8 mouse cellular contexts compared by ENCODE assay signal in genomic region chr4:122960321-122961099, GRCm38 (mm10). TPM values are rescaled to one million over a fixed set of nuclear protein-coding genes. Genes with fewer than 3 reads are reported as not detected.
DNase-seq lines count a peak whose midpoint lies in the region; ATAC-seq and TF ChIP-seq lines count a peak whose summit lies in the region.

No protein-coding gene starts in this region.

- no peak for TF ChIP-seq CTCF in G1E (IDR thresholded peaks at IDR 0.05; ENCODE audit: low read depth, low read length)
- no peak for TF ChIP-seq CTCF in midbrain, postnatal 0 days (IDR thresholded peaks at IDR 0.05)

- H3K36me3 ChIP-seq in G1E (replicated peaks): no peaks in the 10 kb centered on the region
- H3K36me3 ChIP-seq in forebrain, embryonic 11.5 days (ENCODE audit: control insufficient read depth, insufficient read depth, low read length): no peaks in the 10 kb centered on the region; the same call in 1 of the 2 replicates
- H3K36me3 ChIP-seq in limb, embryonic 11.5 days (ENCODE audit: control insufficient read depth, insufficient read depth, low read length): no peaks in the 10 kb centered on the region
- no peaks in the 10 kb centered on the region for H3K36me3 ChIP-seq in midbrain, postnatal 0 days (ENCODE audit: insufficient read depth, low read length)

- H3K9ac ChIP-seq in forebrain, embryonic 11.5 days (ENCODE audit: low read length): peak overlapping the region; percentile 87
- H3K9ac ChIP-seq in limb, embryonic 11.5 days (ENCODE audit: low read length): peak overlapping the region; percentile 77
- peak overlapping the region; percentile 63 for H3K9ac ChIP-seq in midbrain, postnatal 0 days (replicated peaks; ENCODE audit: low read length, poor library complexity, severe bottlenecking)

- peaks cover 35% of the 10 kb centered on the region for H3K27me3 ChIP-seq in G1E (ENCODE audit: insufficient read depth, low read length)
- H3K27me3 ChIP-seq in forebrain, embryonic 11.5 days (ENCODE audit: control insufficient read depth, insufficient read depth, low read length): no peaks in the 10 kb centered on the region
- H3K27me3 ChIP-seq in limb, embryonic 11.5 days (ENCODE audit: control insufficient read depth, insufficient read depth, low read length): no peaks in the 10 kb centered on the region
- H3K27me3 ChIP-seq in midbrain, postnatal 0 days (ENCODE audit: insufficient read depth, low read length): peaks cover 6% of the 10 kb centered on the region; the same call in 1 of the 2 replicates

- H3K27ac ChIP-seq in forebrain, embryonic 11.5 days (ENCODE audit: low read depth, low read length): peak overlapping the region; percentile 37; the same call in 1 of the 2 replicates
- no peak overlapping the region for H3K27ac ChIP-seq in limb, embryonic 11.5 days (replicated peaks; ENCODE audit: low read depth, low read length)
- peak overlapping the region; percentile 51; the same call in 1 of the 2 replicates for H3K27ac ChIP-seq in midbrain, postnatal 0 days (ENCODE audit: low read depth, low read length)

- peak; percentile 21 for DNase-seq in kidney, adult 18-20 months
- no peak for DNase-seq in kidney, adult 11 months
- DNase-seq in G1E (ENCODE audit: low spot score): no peak
- peak; percentile 73 for DNase-seq in forebrain, embryonic 11.5 days (ENCODE audit: low spot score)
- DNase-seq in limb, embryonic 11.5 days (ENCODE audit: low spot score): peak; percentile 73
- peak; percentile 67 for DNase-seq in midbrain, postnatal 0 days (ENCODE audit: low spot score)
- no peak for DNase-seq in Muller cell, postnatal 12 days (ENCODE audit: inconsistent ontology term)
- DNase-seq in right cerebral cortex, postnatal 36 days (ENCODE audit: low spot score in 2 of 2): no peak

- peak overlapping the region; percentile 9; the same call in 1 of the 2 replicates for H3K4me3 ChIP-seq in G1E (ENCODE audit: low read depth, low read length)
- H3K4me3 ChIP-seq in forebrain, embryonic 11.5 days (ENCODE audit: low read depth, low read length): peak overlapping the region; percentile 72
- H3K4me3 ChIP-seq in limb, embryonic 11.5 days (ENCODE audit: low read depth, low read length): peak overlapping the region; percentile 67
- H3K4me3 ChIP-seq in midbrain, postnatal 0 days (ENCODE audit: low read depth, low read length): peak overlapping the region; percentile 59

- H3K4me1 ChIP-seq in G1E (ENCODE audit: insufficient read depth, low read depth, low read length): peaks cover 22% of the 10 kb centered on the region
- peaks cover 31% of the 10 kb centered on the region for H3K4me1 ChIP-seq in forebrain, embryonic 11.5 days (replicated peaks; ENCODE audit: control insufficient read depth, insufficient read depth, low read length)
- H3K4me1 ChIP-seq in limb, embryonic 11.5 days (ENCODE audit: control insufficient read depth, insufficient read depth, low read length): peaks cover 15% of the 10 kb centered on the region
- peaks cover 7% of the 10 kb centered on the region; the same call in 1 of the 2 replicates for H3K4me1 ChIP-seq in midbrain, postnatal 0 days (ENCODE audit: insufficient read depth, low read length)

- under 1% methylated on average over 43 of the region's 43 CpGs for WGBS in forebrain, embryonic 11.5 days
- WGBS in limb, embryonic 11.5 days: under 1% methylated on average over 43 of the region's 43 CpGs
- WGBS in midbrain, postnatal 0 days: under 1% methylated on average over 43 of the region's 43 CpGs

- H3K9me3 ChIP-seq in G1E (replicated peaks): no peaks in the 10 kb centered on the region
- no peaks in the 10 kb centered on the region for H3K9me3 ChIP-seq in forebrain, embryonic 11.5 days (ENCODE audit: control insufficient read depth, low read length)
- no peaks in the 10 kb centered on the region for H3K9me3 ChIP-seq in limb, embryonic 11.5 days (ENCODE audit: control insufficient read depth, low read length)
- H3K9me3 ChIP-seq in midbrain, postnatal 0 days (ENCODE audit: low read length): no peaks in the 10 kb centered on the region

- ATAC-seq in G1E (ENCODE audit: extremely low read depth, insufficient number of reproducible peaks, low FRiP score, poor library complexity, severe bottlenecking): no peak
- ATAC-seq in forebrain, embryonic 11.5 days (replicated peaks; ENCODE audit: low FRiP score): peak; percentile 47
- peak; percentile 40 for ATAC-seq in limb, embryonic 11.5 days (ENCODE audit: insufficient number of reproducible peaks, low FRiP score, low TSS enrichment, low read depth)
- peak; percentile 58; the same call in 1 of the 2 replicates for ATAC-seq in midbrain, postnatal 0 days (ENCODE audit: low FRiP score)

- peak overlapping the region; percentile 94 for H3K4me2 ChIP-seq in forebrain, embryonic 11.5 days (ENCODE audit: low read depth, low read length, severe bottlenecking)
- H3K4me2 ChIP-seq in limb, embryonic 11.5 days (ENCODE audit: low read depth, severe bottlenecking): peak overlapping the region; percentile 97
- peak overlapping the region; percentile 99 for H3K4me2 ChIP-seq in midbrain, postnatal 0 days (ENCODE audit: low read depth, low read length, poor library complexity, severe bottlenecking)

RNA-seq across cellular contexts. Expression of gene Mfsd2a, which starts 0.5 kb away (rescaled TPM):
- total RNA-seq in G1E (2014; fragmentation: Nextera tagmentation): not detected in 2 replicates
- total RNA-seq in G1E (2017): 0.06 and 0.11 TPM in 2 replicates
- not detected in 2 replicates for polyA plus RNA-seq in G1E (2012)
- 22.5 TPM in 2 replicates for polyA plus RNA-seq in forebrain, embryonic 11.5 days (2014; fragmentation: Nextera tagmentation; extraction: Ambion mirVana)
- polyA plus RNA-seq in limb, embryonic 11.5 days (2014; fragmentation: Nextera tagmentation; extraction: Ambion mirVana): 7.5 and 8.7 TPM in 2 replicates
- total RNA-seq in midbrain, postnatal 0 days (2014; rRNA removed): 47.3 and 57.7 TPM in 2 replicates
- 30.3 and 34.6 TPM in 2 replicates for polyA plus RNA-seq in midbrain, postnatal 0 days (2015; fragmentation: Nextera tagmentation; extraction: Ambion mirVana)

RNA-seq across cellular contexts. Expression of gene Mycl, which starts 34.9 kb away (rescaled TPM):
- not detected in 2 replicates for total RNA-seq in G1E (2014; fragmentation: Nextera tagmentation)
- 0.11 TPM in 1 of 2 replicates, not detected in the other for total RNA-seq in G1E (2017)
- not detected in 2 replicates for polyA plus RNA-seq in G1E (2012)
- polyA plus RNA-seq in forebrain, embryonic 11.5 days (2014; fragmentation: Nextera tagmentation; extraction: Ambion mirVana): 66.8 and 69.5 TPM in 2 replicates
- polyA plus RNA-seq in limb, embryonic 11.5 days (2014; fragmentation: Nextera tagmentation; extraction: Ambion mirVana): 32.8 and 39.0 TPM in 2 replicates
- 75.7 and 77.3 TPM in 2 replicates for total RNA-seq in midbrain, postnatal 0 days (2014; rRNA removed)
- polyA plus RNA-seq in midbrain, postnatal 0 days (2015; fragmentation: Nextera tagmentation; extraction: Ambion mirVana): 37.6 and 42.2 TPM in 2 replicates

RNA-seq across cellular contexts. Expression of gene Trit1, which starts 55.9 kb away (rescaled TPM):
- total RNA-seq in G1E (2014; fragmentation: Nextera tagmentation): 23.6 and 24.4 TPM in 2 replicates
- total RNA-seq in G1E (2017): 24.4 and 26.4 TPM in 2 replicates
- polyA plus RNA-seq in G1E (2012): 2.8 and 3.2 TPM in 2 replicates
- polyA plus RNA-seq in forebrain, embryonic 11.5 days (2014; fragmentation: Nextera tagmentation; extraction: Ambion mirVana): 21.6 and 24.4 TPM in 2 replicates
- 16.7 and 21.6 TPM in 2 replicates for polyA plus RNA-seq in limb, embryonic 11.5 days (2014; fragmentation: Nextera tagmentation; extraction: Ambion mirVana)
- total RNA-seq in midbrain, postnatal 0 days (2014; rRNA removed): 16.2 and 19.7 TPM in 2 replicates
- 17.3 and 18.5 TPM in 2 replicates for polyA plus RNA-seq in midbrain, postnatal 0 days (2015; fragmentation: Nextera tagmentation; extraction: Ambion mirVana)

Comparison
In these comparisons a context has a peak if more than half of its experiments do, and no peak if none do; other contexts are left out.
1. DNase-seq: peak in kidney, adult 18-20 months (single experiment), forebrain, embryonic 11.5 days (single experiment), limb, embryonic 11.5 days (single experiment) and midbrain, postnatal 0 days (single experiment); none in kidney, adult 11 months (single experiment), G1E (single experiment), Muller cell, postnatal 12 days (single experiment) and right cerebral cortex, postnatal 36 days (0 of 2).
2. H3K4me3 ChIP-seq: peak in every context shown above with its lines; median percentile 72 in forebrain, embryonic 11.5 days; 67 in limb, embryonic 11.5 days; 59 in midbrain, postnatal 0 days; 9 in G1E.
3. RNA of gene Mycl, which starts 34.9 kb away (polyA plus RNA-seq): 66.8 to 69.5 TPM in forebrain, embryonic 11.5 days, 37.6 to 42.2 TPM in midbrain, postnatal 0 days and 32.8 to 39.0 TPM in limb, embryonic 11.5 days; not detected in G1E; every median in the first group is over 10 times any median in the second.
4. Peak in every context shown above with its lines, with median percentiles within 50 percentile points of each other: H3K4me2 ChIP-seq and H3K9ac ChIP-seq.